Mouse (Mus musculus): Measurements from ENCODE around the gene Cacna1d.

GRCm38 (mm10) chr14:30378306-30378705 lies 112.9 kb downstream of the Cacna1d start:
- no peak for TF ChIP-seq POLR2A (IDR thresholded peaks at IDR 0.05; ENCODE audit: borderline replicate concordance, extremely low read depth, low read depth, low read length)
- no peak for TF ChIP-seq CTCF (IDR thresholded peaks at IDR 0.05; ENCODE audit: insufficient read depth, low read length)
